In the genomic region with DNA sequence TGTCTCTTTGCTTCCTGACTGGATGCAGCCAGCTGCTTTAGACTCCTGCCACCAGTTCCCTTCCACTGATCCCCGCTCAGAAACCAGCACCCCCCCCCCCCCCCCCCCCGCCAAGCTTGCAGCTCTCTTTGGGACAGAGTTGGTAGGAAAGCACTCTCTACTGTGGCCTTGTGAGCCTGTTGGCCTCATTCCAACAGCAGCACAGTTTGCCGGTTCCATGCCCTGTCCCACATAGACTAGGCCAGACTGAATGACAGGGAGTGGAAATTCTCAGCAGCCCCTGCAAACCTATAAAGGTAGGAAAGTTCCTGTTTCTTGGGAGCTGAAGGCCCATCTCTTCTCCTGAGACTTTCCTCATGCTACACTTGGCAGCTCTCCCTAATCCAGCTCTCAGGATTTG, we compare ENCODE assay signal across 23 mouse cellular contexts. TPM values are rescaled to one million over a fixed set of nuclear protein-coding genes. Genes with fewer than 3 reads are reported as not detected.
"Had no signal": no experiment of that assay in that cellular context is flagged by ENCODE, and none has a peak within 500 bp of the region (broad histone marks: within the 10 kb centered on the region; RNA-seq: fewer than 3 reads in every experiment).

No protein-coding gene starts in this region.

- H3K9ac ChIP-seq: limb, embryonic 12.5 days; liver, embryonic 14.5 days; lung, embryonic 15.5 days; neural tube, embryonic 15.5 days had no signal

- H3K4me3 ChIP-seq: limb, embryonic 12.5 days; lung, embryonic 15.5 days; midbrain, embryonic 10.5 days; myocyte; neural tube, embryonic 15.5 days had no signal

- DNase-seq: kidney, adult 11 months; kidney, adult 9 months; kidney, postnatal 36 days; layer of hippocampus, adult 9-11 months; layer of hippocampus, postnatal 36 days; liver; midbrain, embryonic 14.5 days; right cerebral cortex, adult 18-20 months; right cerebral cortex, postnatal 25 days; thymus, postnatal 36 days had no signal

- H3K4me2 ChIP-seq: limb, embryonic 12.5 days; lung, embryonic 15.5 days; neural tube, embryonic 15.5 days had no signal

- H3K9me3 ChIP-seq: limb, embryonic 12.5 days; lung, embryonic 15.5 days; midbrain, embryonic 10.5 days; neural tube, embryonic 15.5 days had no signal

- H3K27ac ChIP-seq: kidney, postnatal 0 days; limb, embryonic 12.5 days; liver, embryonic 14.5 days; lung, embryonic 15.5 days; midbrain, embryonic 10.5 days; neural tube, embryonic 15.5 days had no signal

- H3K36me3 ChIP-seq: limb, embryonic 12.5 days; lung, embryonic 15.5 days; midbrain, embryonic 10.5 days; neural tube, embryonic 15.5 days had no signal

- H3K27me3 ChIP-seq: limb, embryonic 12.5 days; lung, embryonic 15.5 days; neural tube, embryonic 15.5 days had no signal

RNA-seq across cellular contexts. Expression of a gene that starts 15.0 kb away (rescaled TPM):
- total RNA-seq: layer of hippocampus, adult 18-20 months; layer of hippocampus, postnatal 36 days; left cerebral cortex, adult 8-10 months; left cerebral cortex, postnatal 36 days had no signal
- polyA plus RNA-seq: limb, embryonic 12.5 days; midbrain, embryonic 10.5 days; midbrain, embryonic 14.5 days; neural tube, embryonic 15.5 days had no signal

RNA-seq across cellular contexts. Expression of a gene that starts 23.6 kb away (rescaled TPM):
- total RNA-seq: megakaryocyte progenitor cell, adult 5-6 weeks had no signal
- polyA plus RNA-seq: small intestine, adult 2 months had no signal

RNA-seq across cellular contexts. Expression of a gene that starts 52.7 kb away (rescaled TPM):
- polyA plus RNA-seq: limb, embryonic 12.5 days; midbrain, embryonic 10.5 days; neural tube, embryonic 11.5 days had no signal
